Mouse (Mus musculus): ENCODE measurements around the gene Suz12. TPM values are rescaled to one million over a fixed set of nuclear protein-coding genes. Genes with fewer than 3 reads are reported as not detected.

Suz12 gene
- polyA plus RNA-seq (2016; fragmentation: Nextera tagmentation; extraction: Ambion mirVana), result 22.2 and 23.3 TPM in 2 replicates

DNA sequence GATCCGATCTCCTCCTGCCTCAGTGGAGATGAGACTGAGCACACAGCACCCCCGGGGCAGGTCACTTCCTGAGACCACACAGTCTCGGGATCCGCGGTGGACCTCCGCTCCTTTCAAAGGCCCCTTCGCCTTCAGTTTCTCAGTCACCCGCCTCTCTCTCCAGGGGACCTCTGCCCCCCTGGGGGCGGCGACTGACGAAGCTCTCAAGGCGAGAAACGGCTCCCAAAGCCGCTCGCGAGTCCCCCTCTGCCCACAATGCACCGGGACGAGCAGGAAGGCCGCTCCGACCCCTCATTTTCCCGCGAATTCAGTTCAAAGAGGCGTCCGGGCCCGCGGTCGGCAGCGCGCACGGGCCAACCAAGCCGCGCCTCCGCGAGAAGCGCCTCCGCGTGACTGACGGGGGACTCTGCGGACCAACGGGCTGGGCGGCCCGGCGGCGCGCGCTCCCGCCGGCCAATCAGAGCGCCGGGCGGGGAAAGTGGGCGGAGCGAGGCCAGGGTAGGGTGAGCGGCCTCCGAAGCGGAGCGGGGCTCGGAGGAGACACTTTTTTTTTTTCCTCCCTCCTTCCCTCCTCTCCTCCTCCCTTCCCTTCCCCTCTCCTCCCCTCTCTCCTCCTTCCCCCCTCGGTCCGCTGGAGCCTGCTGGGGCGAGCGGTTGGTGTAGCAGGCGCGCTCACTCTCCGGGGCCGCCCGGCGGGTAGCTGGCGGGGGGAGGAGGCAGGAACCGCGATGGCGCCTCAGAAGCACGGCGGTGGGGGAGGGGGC is at the start of gene Suz12:
TSS of gene Suz12 (plus strand) at position 515 of the 764 bp plus-strand sequence.
- no peaks in the 10 kb centered on the region for H3K27me3 ChIP-seq (replicated peaks; ENCODE audit: low read depth, poor library complexity, severe bottlenecking)

DNA sequence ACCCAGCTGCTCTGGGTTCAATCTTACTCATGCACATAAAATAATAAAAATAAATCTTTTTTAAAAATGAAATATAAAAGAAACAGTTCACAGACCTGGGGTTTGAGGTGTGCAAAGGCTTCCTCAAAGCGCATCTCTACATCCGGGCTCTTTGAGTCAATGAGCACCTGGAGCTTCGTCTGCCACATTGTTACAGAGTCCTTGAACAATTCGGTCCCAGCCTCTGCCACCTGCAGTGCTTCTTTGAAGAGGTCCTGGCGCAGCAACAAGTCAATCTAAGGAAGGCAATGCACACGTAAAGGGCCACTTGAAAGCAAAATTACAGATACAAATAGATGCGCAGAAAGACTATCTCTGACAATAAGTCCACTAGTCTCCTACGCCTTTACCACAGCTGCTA is 49.8 kb upstream of the Suz12 start:
- Histone ChIP-seq H3K9me3 (no peaks in the 10 kb centered on the region), H3K4me3 (no peak overlapping the region), H3K36me3 (replicated peaks) (peaks cover 99% of the 10 kb centered on the region), H3K27ac (replicated peaks) (no peak overlapping the region), H3K27me3 (replicated peaks; ENCODE audit: low read depth, poor library complexity, severe bottlenecking) (no peaks in the 10 kb centered on the region), H3K4me1 (no peaks in the 10 kb centered on the region)
- no peak for DNase-seq (ENCODE audit: low spot score)
- 95% methylated on average over 8 of the region's 8 CpGs for WGBS

More for the DNA sequence above, at the start of gene Suz12:
- Histone ChIP-seq H3K4me1 (peaks cover 4% of the 10 kb centered on the region), H3K36me3 (replicated peaks) (peaks cover 26% of the 10 kb centered on the region), H3K27ac (replicated peaks) (peak within 1 kb of the TSS; percentile 99), H3K9me3 (no peaks in the 10 kb centered on the region), H3K4me3 (peak within 1 kb of the TSS; percentile 93)
- under 1% methylated on average over 74 of the region's 74 CpGs for WGBS
- peak; percentile 99 for DNase-seq (ENCODE audit: low spot score)

DNA sequence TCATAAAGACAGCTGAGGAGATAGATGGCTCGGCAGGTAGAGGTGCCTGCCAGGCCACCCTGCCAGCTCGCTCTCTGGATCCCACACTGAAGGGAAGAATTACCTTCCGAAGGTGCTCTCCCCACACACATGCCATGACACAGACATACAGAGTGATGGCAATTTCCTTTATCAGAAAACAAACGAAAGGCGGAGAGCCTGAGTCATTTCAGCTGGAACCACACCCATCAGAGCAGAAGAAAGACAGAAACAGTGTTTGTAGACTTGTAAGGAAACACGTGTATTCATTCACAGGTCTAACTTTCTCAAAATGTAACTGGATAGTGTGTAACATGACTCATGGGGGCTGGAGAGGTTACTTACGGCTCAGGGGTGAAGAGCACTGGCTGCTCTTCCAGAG is 49.3 kb upstream of the Suz12 start:
- no peaks in the 10 kb centered on the region for H3K9me3 ChIP-seq
- no peaks in the 10 kb centered on the region for H3K27me3 ChIP-seq (replicated peaks; ENCODE audit: low read depth, poor library complexity, severe bottlenecking)
- peaks cover 99% of the 10 kb centered on the region for H3K36me3 ChIP-seq (replicated peaks)
- no peak for DNase-seq (ENCODE audit: low spot score)
- H3K27ac ChIP-seq (replicated peaks), result no peak overlapping the region
- no peaks in the 10 kb centered on the region for H3K4me1 ChIP-seq
- no peak overlapping the region for H3K4me3 ChIP-seq
- WGBS, result 90% methylated on average over 7 of the region's 7 CpGs

DNA sequence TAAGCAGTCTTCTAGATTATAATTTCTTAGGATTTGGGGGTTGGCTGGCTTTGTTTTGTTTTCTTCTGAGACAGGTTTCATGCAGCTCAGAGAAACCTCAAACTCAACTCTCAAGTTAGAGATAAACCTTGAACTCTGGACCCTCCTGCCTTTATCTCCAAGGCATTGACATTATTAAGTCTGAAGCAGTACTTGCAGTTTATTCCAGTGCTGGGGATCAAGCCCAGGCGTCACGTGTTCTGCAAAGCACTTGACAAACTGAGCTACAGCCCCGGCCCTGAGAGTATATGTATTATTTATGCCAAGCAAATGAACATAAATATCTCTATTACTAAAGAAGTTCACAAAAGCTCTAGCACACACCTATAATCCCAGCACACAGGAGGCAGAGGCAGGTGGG is 45.6 kb upstream of the Suz12 start:
- Histone ChIP-seq H3K27me3 (replicated peaks; ENCODE audit: low read depth, poor library complexity, severe bottlenecking) (no peaks in the 10 kb centered on the region), H3K4me1 (no peaks in the 10 kb centered on the region), H3K4me3 (no peak overlapping the region), H3K9me3 (no peaks in the 10 kb centered on the region), H3K36me3 (replicated peaks) (peaks cover 98% of the 10 kb centered on the region), H3K27ac (replicated peaks) (no peak overlapping the region)
- no peak for DNase-seq (ENCODE audit: low spot score)
- 96% methylated on average over 3 of the region's 3 CpGs for WGBS

DNA sequence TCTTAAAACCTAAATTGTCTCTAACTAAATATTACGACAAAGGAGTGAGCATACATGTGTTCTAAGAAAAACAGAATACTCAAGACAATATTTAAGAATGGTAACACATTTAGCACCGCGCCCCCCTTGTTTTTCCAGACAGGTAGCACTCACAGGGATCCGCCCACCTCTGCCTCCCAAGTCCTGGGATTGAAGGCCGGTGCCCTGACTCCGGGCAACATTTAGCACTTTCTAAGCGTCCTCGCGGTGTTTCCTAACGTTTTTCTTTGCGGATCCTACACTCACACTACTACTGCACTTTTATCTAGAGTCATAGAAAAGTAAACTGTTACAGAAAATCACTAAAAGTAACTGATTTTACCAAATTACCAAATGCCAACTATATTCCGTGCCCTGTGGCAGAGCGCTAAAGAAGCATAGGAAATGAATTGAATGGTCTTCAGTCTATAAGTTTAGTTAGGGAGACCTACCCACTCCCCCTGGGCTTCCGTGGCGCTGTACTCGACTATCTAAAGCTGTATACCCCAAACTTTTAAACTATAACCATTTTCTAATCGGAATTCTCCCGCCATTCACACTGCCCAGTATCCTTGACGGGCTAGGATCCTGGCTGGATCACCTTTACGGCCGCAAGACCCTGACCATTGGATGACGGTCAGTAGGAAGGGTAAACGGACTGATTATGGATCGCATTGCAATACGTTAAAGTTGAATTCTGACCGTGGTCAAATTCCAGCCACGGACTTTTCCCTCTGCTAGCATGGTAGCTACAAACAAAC is 31.4 kb upstream of the Suz12 start:
- H3K4me3 ChIP-seq, result peak overlapping the region; percentile 81
- 0 out of 2 replicates have a peak, but pooled peaks cover 8% of the 10 kb centered on the region for H3K27me3 ChIP-seq (replicated peaks; ENCODE audit: low read depth, poor library complexity, severe bottlenecking)
- peak overlapping the region; percentile 87 for H3K27ac ChIP-seq (replicated peaks)
- H3K9me3 ChIP-seq, result no peaks in the 10 kb centered on the region
- 7% methylated on average over 27 of the region's 27 CpGs for WGBS
- peak; percentile 14 for DNase-seq (ENCODE audit: low spot score)
- peaks cover 41% of the 10 kb centered on the region for H3K36me3 ChIP-seq (replicated peaks)
- H3K4me1 ChIP-seq, result peaks cover 8% of the 10 kb centered on the region

DNA sequence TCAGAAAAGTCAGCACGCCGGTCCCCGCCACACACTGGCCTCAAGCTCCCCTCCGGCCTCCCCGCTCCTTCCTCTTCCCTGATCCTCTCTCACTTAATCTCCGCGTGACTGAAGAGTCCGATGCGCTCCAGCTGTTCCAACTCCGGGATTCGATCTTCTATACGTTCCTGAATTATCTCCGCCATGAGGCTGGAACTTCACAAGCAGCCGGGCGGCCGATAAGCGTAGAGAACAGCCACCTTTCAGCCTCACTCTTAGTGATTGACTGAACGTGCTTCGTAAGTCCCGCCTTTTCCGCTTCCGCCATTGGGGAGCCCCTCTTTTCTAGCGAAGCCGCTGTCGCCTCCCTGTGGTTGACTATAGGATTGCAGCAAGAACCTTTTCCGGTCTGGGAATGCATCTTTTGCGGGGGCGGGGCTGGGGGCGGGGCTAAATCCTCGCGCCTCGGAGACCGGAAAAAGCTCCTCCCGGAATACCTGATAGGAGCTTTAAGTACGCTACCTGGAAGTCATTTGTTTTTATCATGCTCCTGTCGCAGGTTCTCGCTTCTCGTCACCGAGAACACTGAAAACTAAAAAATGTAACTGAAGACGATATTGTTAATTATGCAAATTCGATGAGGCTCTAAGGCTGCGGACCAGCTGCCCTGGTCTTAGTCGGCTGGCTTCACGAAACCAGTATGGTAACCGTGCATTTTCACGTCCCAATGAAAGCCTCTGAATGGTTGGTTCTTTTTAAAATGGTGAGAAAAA is 30.6 kb upstream of the Suz12 start, which contains the start of gene Utp6:
TSS of gene Utp6 (minus strand) at position 266 of the 752 bp plus-strand sequence.
- H3K9me3 ChIP-seq, result no peaks in the 10 kb centered on the region
- H3K27ac ChIP-seq (replicated peaks), result peak within 1 kb of the TSS; percentile 87
- DNase-seq (ENCODE audit: low spot score), result peak; percentile 99
- H3K4me3 ChIP-seq, result peak within 1 kb of the TSS; percentile 81
- peaks cover 8% of the 10 kb centered on the region for H3K4me1 ChIP-seq
- WGBS, result under 1% methylated on average over 46 of the region's 46 CpGs
- peaks cover 33% of the 10 kb centered on the region for H3K36me3 ChIP-seq (replicated peaks)
- 0 out of 2 replicates have a peak, but pooled peaks cover 8% of the 10 kb centered on the region for H3K27me3 ChIP-seq (replicated peaks; ENCODE audit: low read depth, poor library complexity, severe bottlenecking)

DNA sequence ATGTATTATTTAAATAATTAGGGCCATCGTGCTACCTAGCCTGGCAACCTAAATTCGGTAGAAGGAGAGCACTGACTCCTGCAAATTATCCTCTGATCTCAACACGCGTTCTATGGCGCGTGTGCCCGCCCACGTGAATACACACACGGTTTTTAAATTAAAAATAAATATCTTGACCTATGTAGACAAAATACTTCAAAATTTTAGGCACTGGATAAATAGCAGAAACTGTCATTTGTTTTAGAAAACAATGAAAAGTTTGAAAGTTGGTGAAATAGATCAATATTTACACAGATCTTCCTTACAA is 30.1 kb upstream of the Suz12 start:
- H3K27ac ChIP-seq (replicated peaks), result peak overlapping the region; percentile 72; the same call in 1 of the 2 replicates

DNA sequence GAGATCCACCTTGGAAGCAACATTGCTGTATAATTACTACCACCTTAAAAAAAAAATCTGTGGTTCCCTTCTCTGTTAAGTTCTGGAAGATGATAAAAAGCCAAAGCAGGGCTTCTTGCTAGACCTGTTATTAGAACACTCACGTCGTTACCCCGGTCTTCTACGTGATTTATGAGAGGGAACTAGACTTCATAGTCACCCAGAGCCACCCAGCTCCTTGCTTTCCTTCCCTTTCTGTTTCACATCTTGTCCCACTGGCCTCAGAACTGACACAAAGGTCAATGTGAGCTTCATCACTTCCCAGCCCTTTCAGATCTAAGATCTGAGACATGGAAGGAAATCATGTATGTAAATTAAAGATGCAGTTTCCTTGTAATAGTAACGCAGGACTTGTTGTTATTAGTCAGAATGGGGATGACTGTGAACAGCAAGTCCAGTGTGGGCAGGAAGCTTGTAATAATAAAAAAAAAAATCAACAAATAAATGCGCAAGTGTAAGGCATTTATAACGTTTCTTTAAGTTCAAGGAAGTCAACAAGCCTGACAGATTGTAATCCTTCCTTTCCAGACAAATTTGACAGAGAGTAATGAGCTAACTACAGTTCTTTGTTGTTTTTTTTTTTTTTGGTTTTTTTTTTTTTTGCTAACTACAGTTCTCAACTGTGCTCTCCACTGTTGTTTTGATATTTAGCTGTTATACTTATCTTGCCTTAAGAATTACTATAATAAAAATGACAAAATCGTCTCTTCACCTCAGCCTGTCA is 29.5 kb upstream of the Suz12 start:
- no peak for DNase-seq (ENCODE audit: low spot score)
- H3K4me3 ChIP-seq, result peak overlapping the region; percentile 81
- H3K36me3 ChIP-seq (replicated peaks), result peaks cover 22% of the 10 kb centered on the region
- WGBS, result 80% methylated on average over 8 of the region's 8 CpGs
- peaks cover 8% of the 10 kb centered on the region for H3K4me1 ChIP-seq
- H3K27me3 ChIP-seq (replicated peaks; ENCODE audit: low read depth, poor library complexity, severe bottlenecking), result 0 out of 2 replicates have a peak, but pooled peaks cover 8% of the 10 kb centered on the region
- H3K27ac ChIP-seq (replicated peaks), result no peak overlapping the region
- no peaks in the 10 kb centered on the region for H3K9me3 ChIP-seq

More for the DNA sequence above, 30.1 kb upstream of the Suz12 start:
- no peaks in the 10 kb centered on the region for H3K9me3 ChIP-seq
- WGBS, result 10% methylated on average over 9 of the region's 9 CpGs
- 0 out of 2 replicates have a peak, but pooled peaks cover 8% of the 10 kb centered on the region for H3K27me3 ChIP-seq (replicated peaks; ENCODE audit: low read depth, poor library complexity, severe bottlenecking)
- DNase-seq (ENCODE audit: low spot score), result no peak
- peaks cover 28% of the 10 kb centered on the region for H3K36me3 ChIP-seq (replicated peaks)
- H3K4me1 ChIP-seq, result peaks cover 8% of the 10 kb centered on the region
- H3K4me3 ChIP-seq, result peak overlapping the region; percentile 81

DNA sequence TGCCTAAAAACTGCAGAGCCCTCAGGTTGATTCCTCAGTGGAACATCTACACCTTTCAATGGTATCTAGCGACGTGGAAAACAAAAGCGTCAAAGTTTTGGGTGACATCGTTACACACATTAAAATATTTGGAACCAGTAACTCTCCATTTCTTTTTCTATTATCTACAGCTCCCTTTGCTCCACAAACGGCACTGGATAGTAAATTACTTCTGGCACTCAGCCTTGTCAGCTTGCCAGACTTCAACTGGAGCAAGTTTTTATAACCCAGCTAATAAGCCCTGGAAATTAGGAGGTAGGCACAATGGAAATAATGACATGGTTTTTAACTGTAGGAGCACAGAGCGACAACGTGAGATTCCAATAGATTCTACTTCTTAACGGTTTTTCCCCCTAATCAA is 27.0 kb upstream of the Suz12 start:
- WGBS, result 74% methylated on average over 8 of the region's 8 CpGs
- DNase-seq (ENCODE audit: low spot score), result no peak
- no peaks in the 10 kb centered on the region for H3K9me3 ChIP-seq
- H3K36me3 ChIP-seq (replicated peaks), result no peaks in the 10 kb centered on the region
- 0 out of 2 replicates have a peak, but pooled peaks cover 8% of the 10 kb centered on the region for H3K27me3 ChIP-seq (replicated peaks; ENCODE audit: low read depth, poor library complexity, severe bottlenecking)
- no peak overlapping the region for H3K27ac ChIP-seq (replicated peaks)
- no peak overlapping the region for H3K4me3 ChIP-seq
- peaks cover 7% of the 10 kb centered on the region for H3K4me1 ChIP-seq

DNA sequence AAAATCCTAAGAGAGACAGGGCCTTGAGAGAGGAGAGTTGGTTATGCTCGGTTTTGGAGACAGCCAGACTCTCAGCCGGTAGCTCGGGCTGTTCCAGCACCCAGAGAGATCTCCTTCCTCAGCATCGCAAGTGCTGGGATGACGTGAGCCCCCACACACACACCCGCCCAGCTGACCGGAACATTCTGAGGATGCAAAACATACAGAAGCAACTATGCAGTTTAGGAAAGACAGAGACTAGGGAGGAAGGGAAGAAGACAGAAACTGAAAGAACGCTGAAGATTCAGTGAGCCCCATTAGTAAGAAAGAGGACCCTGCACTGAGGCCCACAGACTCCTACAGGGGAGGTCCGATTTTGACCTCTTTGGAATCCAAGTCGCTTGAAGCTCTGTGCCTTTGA is 25.2 kb upstream of the Suz12 start:
- DNase-seq (ENCODE audit: low spot score), result no peak
- WGBS, result 81% methylated on average over 10 of the region's 10 CpGs
- no peak overlapping the region for H3K4me3 ChIP-seq
- H3K27me3 ChIP-seq (replicated peaks; ENCODE audit: low read depth, poor library complexity, severe bottlenecking), result peaks cover 20% of the 10 kb centered on the region
- no peaks in the 10 kb centered on the region for H3K9me3 ChIP-seq
- no peaks in the 10 kb centered on the region for H3K36me3 ChIP-seq (replicated peaks)
- no peak overlapping the region for H3K27ac ChIP-seq (replicated peaks)
- no peaks in the 10 kb centered on the region for H3K4me1 ChIP-seq

DNA sequence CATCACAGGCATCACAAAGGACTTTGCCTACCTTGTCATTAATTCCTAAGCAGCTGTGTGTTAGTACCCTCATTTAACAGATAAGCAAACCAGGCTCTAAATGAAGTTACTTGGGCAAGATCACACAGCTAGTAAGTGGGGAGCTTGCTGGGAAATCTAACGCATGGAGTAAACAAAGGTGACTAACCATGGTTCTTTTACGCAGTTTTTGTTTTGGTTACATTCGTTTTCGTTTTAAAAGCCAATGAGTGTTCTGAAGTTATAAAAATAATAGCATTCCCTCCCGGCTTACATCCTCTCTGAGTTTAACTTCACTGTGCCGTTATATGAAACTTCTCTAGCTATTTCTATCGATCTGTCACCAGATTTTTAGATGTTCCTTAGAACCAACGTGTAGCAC is 19.8 kb upstream of the Suz12 start:
- 15% methylated on average over 8 of the region's 8 CpGs for WGBS
- Histone ChIP-seq H3K27me3 (replicated peaks; ENCODE audit: low read depth, poor library complexity, severe bottlenecking) (peaks cover 45% of the 10 kb centered on the region), H3K27ac (replicated peaks) (no peak overlapping the region), H3K36me3 (replicated peaks) (no peaks in the 10 kb centered on the region), H3K4me3 (peak overlapping the region; percentile 66), H3K4me1 (peaks cover 16% of the 10 kb centered on the region), H3K9me3 (no peaks in the 10 kb centered on the region)
- DNase-seq (ENCODE audit: low spot score), result no peak

Data from embryonic facial prominence, embryonic 10.5 days (tissue).